Mouse (Mus musculus): ENCODE measurements at regions not wholly inside any gene's neighbourhood (a gene's known extent, or its start where the extent isn't known, plus 50 kb on each side); places are given as distances from the start of the nearest gene placed in this dataset.

- TF ChIP-seq CTCF (IDR thresholded peaks at IDR 0.05; ENCODE audit: insufficient read depth, low read length) (no peak), POLR2A (IDR thresholded peaks at IDR 0.05; ENCODE audit: borderline replicate concordance, extremely low read depth, low read depth, low read length) (no peak)
Measured at GRCm38 (mm10) chr13:115679591-115679990, 577.8 kb upstream of the Itga1 start.

Measured in lung, adult 2 months (tissue).